ENCODE assay signal across 8 mouse cellular contexts in genomic region chr1:132139416-132139864, GRCm38 (mm10). TPM values are rescaled to one million over a fixed set of nuclear protein-coding genes. Genes with fewer than 3 reads are reported as not detected.
A peak's percentile ranks its signal among the peaks of the same experiment; 100 is the strongest.
DNase-seq lines count a peak whose midpoint lies in the region; ATAC-seq and TF ChIP-seq lines count a peak whose summit lies in the region.

Gene Cdk18 (minus strand): TSS chr1:132139684.

- no peak within 1 kb of the TSS for H3K27ac ChIP-seq in spleen, adult 2 months (ENCODE audit: insufficient read depth, low read length)
- no peak within 1 kb of the TSS; the same call in 1 of the 2 replicates for H3K27ac ChIP-seq in cortical plate, adult 2 months (ENCODE audit: insufficient read depth, low read length)
- H3K27ac ChIP-seq in limb, embryonic 14.5 days (replicated peaks; ENCODE audit: low read depth, low read length) = no peak within 1 kb of the TSS
- no peak within 1 kb of the TSS for H3K27ac ChIP-seq in midbrain, embryonic 13.5 days

- H3K27me3 ChIP-seq in spleen, adult 2 months (ENCODE audit: control insufficient read depth, insufficient read depth, low read length) = peaks cover 12% of the 10 kb centered on the region
- H3K27me3 ChIP-seq in limb, embryonic 14.5 days (ENCODE audit: control insufficient read depth, insufficient read depth, low read length) = no peaks in the 10 kb centered on the region
- peaks cover 42% of the 10 kb centered on the region for H3K27me3 ChIP-seq in midbrain, embryonic 13.5 days

- peak within 1 kb of the TSS; percentile 68 for H3K9ac ChIP-seq in limb, embryonic 14.5 days (ENCODE audit: low read depth, low read length, severe bottlenecking)
- H3K9ac ChIP-seq in midbrain, embryonic 13.5 days (replicated peaks) = peak within 1 kb of the TSS; percentile 75

- peak within 1 kb of the TSS; percentile 47 for H3K4me3 ChIP-seq in spleen, adult 2 months (ENCODE audit: extremely low read depth, insufficient read depth, insufficient read length)
- peak within 1 kb of the TSS; percentile 45 for H3K4me3 ChIP-seq in cortical plate, adult 2 months (ENCODE audit: insufficient read depth, low read length)
- H3K4me3 ChIP-seq in limb, embryonic 14.5 days (replicated peaks; ENCODE audit: low read length) = peak within 1 kb of the TSS; percentile 67
- peak within 1 kb of the TSS; percentile 52 for H3K4me3 ChIP-seq in midbrain, embryonic 13.5 days (replicated peaks)

- no peak for TF ChIP-seq POLR2A in spleen, adult 2 months (IDR thresholded peaks at IDR 0.05; ENCODE audit: low read depth, low read length)
- no peak for TF ChIP-seq POLR2A in cortical plate, adult 2 months (IDR thresholded peaks at IDR 0.05; ENCODE audit: extremely low read depth, insufficient read depth, low read length)
- TF ChIP-seq POLR2A in limb, embryonic 14.5 days (IDR thresholded peaks at IDR 0.05; ENCODE audit: borderline replicate concordance, extremely low read depth, insufficient read depth, insufficient read length) = no peak

- no peak for DNase-seq in spleen, adult 2 months (ENCODE audit: low read depth in 1 of 2, low spot score in 2 of 2)
- DNase-seq in spleen, adult 12 weeks (ENCODE audit: low spot score) = no peak
- peak; percentile 80 to 87 for DNase-seq in heart, adult 18-20 months
- peak; percentile 89 for DNase-seq in kidney, adult 18-20 months
- DNase-seq in limb, embryonic 14.5 days (ENCODE audit: low spot score) = peak; percentile 62
- no peak for DNase-seq in thymus, postnatal 25 days

- no peaks in the 10 kb centered on the region for H3K9me3 ChIP-seq in limb, embryonic 14.5 days (ENCODE audit: control insufficient read depth, low read length)
- H3K9me3 ChIP-seq in midbrain, embryonic 13.5 days = no peaks in the 10 kb centered on the region

- no peaks in the 10 kb centered on the region for H3K4me1 ChIP-seq in spleen, adult 2 months (ENCODE audit: control insufficient read depth, insufficient read depth, insufficient read length)
- H3K4me1 ChIP-seq in cortical plate, adult 2 months (ENCODE audit: control insufficient read depth, insufficient read depth, low read length) = peaks cover 7% of the 10 kb centered on the region
- peaks cover 6% of the 10 kb centered on the region for H3K4me1 ChIP-seq in limb, embryonic 14.5 days (ENCODE audit: control insufficient read depth, insufficient read depth, low read length)
- peaks cover 27% of the 10 kb centered on the region for H3K4me1 ChIP-seq in midbrain, embryonic 13.5 days (replicated peaks)

- no peaks in the 10 kb centered on the region for H3K36me3 ChIP-seq in spleen, adult 2 months (ENCODE audit: control insufficient read depth, insufficient read depth, low read length)
- no peaks in the 10 kb centered on the region for H3K36me3 ChIP-seq in limb, embryonic 14.5 days (ENCODE audit: control insufficient read depth, insufficient read depth, low read length)
- H3K36me3 ChIP-seq in midbrain, embryonic 13.5 days = no peaks in the 10 kb centered on the region

- peak within 1 kb of the TSS; percentile 98 for H3K4me2 ChIP-seq in limb, embryonic 14.5 days (replicated peaks; ENCODE audit: low read depth, low read length, severe bottlenecking)
- H3K4me2 ChIP-seq in midbrain, embryonic 13.5 days (replicated peaks) = peak within 1 kb of the TSS; percentile 97

- under 1% methylated on average over 30 of the region's 30 CpGs for whole genome bisulfite sequencing in spleen, adult 2 months
- WGBS in limb, embryonic 14.5 days = under 1% methylated on average over 28 of the region's 30 CpGs
- WGBS in midbrain, embryonic 13.5 days = 1% methylated on average over 30 of the region's 30 CpGs

- ATAC-seq in limb, embryonic 14.5 days (ENCODE audit: low FRiP score, low read depth) = peak; percentile 86
- peak; percentile 28; the same call in 1 of the 2 replicates for ATAC-seq in midbrain, embryonic 13.5 days

- no peak for TF ChIP-seq CTCF in spleen, adult 2 months (IDR thresholded peaks at IDR 0.05; ENCODE audit: extremely low read depth, insufficient read depth, insufficient read length, insufficient replicate concordance)
- no peak for TF ChIP-seq CTCF in cortical plate, adult 2 months (IDR thresholded peaks at IDR 0.05; ENCODE audit: extremely low read depth, insufficient read depth, low read length)

RNA-seq across cellular contexts. Expression of gene Cdk18, which starts in this region (rescaled TPM):
- 2.3 and 2.5 TPM in 2 replicates for polyA plus RNA-seq in spleen, adult 2 months (2012; rRNA removed)
- 24.9 and 30.0 TPM in 2 replicates for polyA plus RNA-seq in cortical plate, adult 2 months (2012; rRNA removed)
- 10 to 100 TPM; 14.7 to 16.0 TPM for total RNA-seq in heart, adult 18-20 months (2021)
- polyA plus RNA-seq in limb, embryonic 14.5 days (2012; rRNA removed) = 8.5 and 9.2 TPM in 2 replicates
- polyA plus RNA-seq in limb, embryonic 14.5 days (2014; fragmentation: Nextera tagmentation; extraction: Ambion mirVana) = 2.5 and 3.7 TPM in 2 replicates
- 0.32 and 0.41 TPM in 2 replicates for polyA plus RNA-seq in midbrain, embryonic 13.5 days (2015; fragmentation: Nextera tagmentation; extraction: Ambion mirVana)

Comparison
In these comparisons a context has a peak if more than half of its experiments do, and no peak if none do; other contexts are left out.
1. Peak in ATAC-seq, H3K4me3 ChIP-seq, H3K9ac ChIP-seq and H3K4me2 ChIP-seq in midbrain, embryonic 13.5 days; RNA of the gene not detected or under 1 TPM.
2. DNase-seq: peak in heart, adult 18-20 months (2 of 2), kidney, adult 18-20 months (single experiment) and limb, embryonic 14.5 days (single experiment); none in spleen, adult 2 months (0 of 2), spleen, adult 12 weeks (single experiment) and thymus, postnatal 25 days (single experiment).
3. Peak in every context shown above with its lines, with median percentiles within 50 percentile points of each other: H3K4me3 ChIP-seq.